Mouse (Mus musculus): ENCODE measurements at regions not wholly inside any gene's neighbourhood (a gene's known extent, or its start where the extent isn't known, plus 50 kb on each side); places are given as distances from the start of the nearest gene placed in this dataset.

GRCm38 (mm10) chr1:77930661-77931060 lies 266.3 kb downstream of the Pax3 start:
- H3K4me3 ChIP-seq, result no peak overlapping the region
- H3K27ac ChIP-seq, result no peak overlapping the region
- H3K4me2 ChIP-seq, result no peak overlapping the region
- H3K9me3 ChIP-seq, result no peaks in the 10 kb centered on the region
- no peaks in the 10 kb centered on the region for H3K4me1 ChIP-seq
- H3K36me3 ChIP-seq, result no peaks in the 10 kb centered on the region
- 85% methylated on average over 6 of the region's 6 CpGs for WGBS
- no peaks in the 10 kb centered on the region for H3K27me3 ChIP-seq
- no peak overlapping the region for H3K9ac ChIP-seq
- no peak for ATAC-seq (ENCODE audit: insufficient number of reproducible peaks, low FRiP score, low TSS enrichment, low read depth)

GRCm38 (mm10) chr1:77929552-77929951 lies 267.4 kb downstream of the Pax3 start:
- ATAC-seq (ENCODE audit: insufficient number of reproducible peaks, low FRiP score, low TSS enrichment, low read depth), result no peak
- Histone ChIP-seq H3K9me3 (no peaks in the 10 kb centered on the region), H3K9ac (no peak overlapping the region), H3K4me3 (no peak overlapping the region), H3K4me1 (no peaks in the 10 kb centered on the region), H3K4me2 (no peak overlapping the region), H3K36me3 (no peaks in the 10 kb centered on the region), H3K27ac (no peak overlapping the region), H3K27me3 (no peaks in the 10 kb centered on the region)
- 17% methylated on average over 8 of the region's 8 CpGs for WGBS

GRCm38 (mm10) chr1:77926146-77926545 lies 270.8 kb downstream of the Pax3 start:
- WGBS, result 72% methylated on average over 3 of the region's 3 CpGs
- no peak for ATAC-seq (ENCODE audit: insufficient number of reproducible peaks, low FRiP score, low TSS enrichment, low read depth)
- Histone ChIP-seq H3K27ac (no peak overlapping the region), H3K9me3 (no peaks in the 10 kb centered on the region), H3K4me1 (no peaks in the 10 kb centered on the region), H3K36me3 (no peaks in the 10 kb centered on the region), H3K4me2 (no peak overlapping the region), H3K27me3 (no peaks in the 10 kb centered on the region), H3K9ac (no peak overlapping the region), H3K4me3 (no peak overlapping the region)

GRCm38 (mm10) chr1:77896226-77896625 lies 300.7 kb downstream of the Pax3 start:
- Histone ChIP-seq H3K27me3 (no peaks in the 10 kb centered on the region), H3K27ac (no peak overlapping the region), H3K4me1 (no peaks in the 10 kb centered on the region), H3K9me3 (no peaks in the 10 kb centered on the region), H3K9ac (no peak overlapping the region), H3K36me3 (no peaks in the 10 kb centered on the region), H3K4me2 (no peak overlapping the region), H3K4me3 (no peak overlapping the region)
- ATAC-seq (ENCODE audit: insufficient number of reproducible peaks, low FRiP score, low TSS enrichment, low read depth), result no peak
- 43% methylated on average over 5 of the region's 5 CpGs for WGBS

GRCm38 (mm10) chr1:77879026-77879425 lies 317.9 kb downstream of the Pax3 start:
- no peak for ATAC-seq (ENCODE audit: insufficient number of reproducible peaks, low FRiP score, low TSS enrichment, low read depth)
- H3K27ac ChIP-seq, result no peak overlapping the region
- H3K4me2 ChIP-seq, result no peak overlapping the region
- H3K27me3 ChIP-seq, result no peaks in the 10 kb centered on the region
- no peaks in the 10 kb centered on the region for H3K4me1 ChIP-seq
- H3K9ac ChIP-seq, result no peak overlapping the region
- no peak overlapping the region for H3K4me3 ChIP-seq
- H3K9me3 ChIP-seq, result no peaks in the 10 kb centered on the region
- no peaks in the 10 kb centered on the region for H3K36me3 ChIP-seq

GRCm38 (mm10) chr1:77870125-77870524 lies 326.8 kb downstream of the Pax3 start:
- no peak overlapping the region for H3K27ac ChIP-seq
- no peaks in the 10 kb centered on the region for H3K27me3 ChIP-seq
- H3K4me1 ChIP-seq, result no peaks in the 10 kb centered on the region
- no peak overlapping the region for H3K9ac ChIP-seq
- no peaks in the 10 kb centered on the region for H3K36me3 ChIP-seq
- no peak overlapping the region for H3K4me2 ChIP-seq
- ATAC-seq (ENCODE audit: insufficient number of reproducible peaks, low FRiP score, low TSS enrichment, low read depth), result no peak
- 44% methylated on average over 2 of the region's 2 CpGs for WGBS
- H3K9me3 ChIP-seq, result no peaks in the 10 kb centered on the region
- no peak overlapping the region for H3K4me3 ChIP-seq

- no peak for ATAC-seq (ENCODE audit: insufficient number of reproducible peaks, low FRiP score, low TSS enrichment, low read depth)
- Histone ChIP-seq H3K27ac (no peak overlapping the region), H3K9me3 (no peaks in the 10 kb centered on the region), H3K4me2 (no peak overlapping the region), H3K36me3 (no peaks in the 10 kb centered on the region), H3K4me1 (no peaks in the 10 kb centered on the region), H3K9ac (no peak overlapping the region), H3K4me3 (no peak overlapping the region), H3K27me3 (no peaks in the 10 kb centered on the region)
- WGBS, result 60% methylated on average over 1 of the region's 1 CpGs
Observed at GRCm38 (mm10) chr1:77869174-77869573, 327.8 kb downstream of the Pax3 start.

- Histone ChIP-seq H3K9me3 (no peaks in the 10 kb centered on the region), H3K27me3 (no peaks in the 10 kb centered on the region), H3K27ac (no peak overlapping the region), H3K36me3 (no peaks in the 10 kb centered on the region), H3K4me2 (no peak overlapping the region), H3K9ac (no peak overlapping the region), H3K4me3 (no peak overlapping the region), H3K4me1 (no peaks in the 10 kb centered on the region)
- WGBS, result 88% methylated on average over 9 of the region's 9 CpGs
- no peak for ATAC-seq (ENCODE audit: insufficient number of reproducible peaks, low FRiP score, low TSS enrichment, low read depth)
Observed at GRCm38 (mm10) chr1:77859931-77860330, 337.0 kb downstream of the Pax3 start.

GRCm38 (mm10) chr1:77854366-77854765 lies 339.5 kb upstream of the Epha4 start:
- 80% methylated on average over 1 of the region's 1 CpGs for WGBS
- Histone ChIP-seq H3K36me3 (no peaks in the 10 kb centered on the region), H3K4me1 (no peaks in the 10 kb centered on the region), H3K27me3 (no peaks in the 10 kb centered on the region), H3K4me2 (no peak overlapping the region), H3K27ac (no peak overlapping the region), H3K9me3 (no peaks in the 10 kb centered on the region), H3K4me3 (no peak overlapping the region), H3K9ac (no peak overlapping the region)
- no peak for ATAC-seq (ENCODE audit: insufficient number of reproducible peaks, low FRiP score, low TSS enrichment, low read depth)

- no peaks in the 10 kb centered on the region for H3K9me3 ChIP-seq
- H3K4me3 ChIP-seq, result no peak overlapping the region
- no peak for ATAC-seq (ENCODE audit: insufficient number of reproducible peaks, low FRiP score, low TSS enrichment, low read depth)
- no peak overlapping the region for H3K4me2 ChIP-seq
- 71% methylated on average over 9 of the region's 9 CpGs for WGBS
- no peak overlapping the region for H3K9ac ChIP-seq
- no peaks in the 10 kb centered on the region for H3K27me3 ChIP-seq
- H3K4me1 ChIP-seq, result 0 out of 2 replicates have a peak, but pooled peaks cover 4% of the 10 kb centered on the region
- no peak overlapping the region for H3K27ac ChIP-seq
- H3K36me3 ChIP-seq, result no peaks in the 10 kb centered on the region
Observed at GRCm38 (mm10) chr1:77847766-77848615, 333.1 kb upstream of the Epha4 start.

- Histone ChIP-seq H3K36me3 (no peaks in the 10 kb centered on the region), H3K27me3 (no peaks in the 10 kb centered on the region), H3K9me3 (no peaks in the 10 kb centered on the region), H3K4me3 (no peak overlapping the region), H3K4me2 (no peak overlapping the region), H3K27ac (no peak overlapping the region), H3K9ac (no peak overlapping the region), H3K4me1 (0 out of 2 replicates have a peak, but pooled peaks cover 4% of the 10 kb centered on the region)
- ATAC-seq (ENCODE audit: insufficient number of reproducible peaks, low FRiP score, low TSS enrichment, low read depth), result no peak
- WGBS, result 63% methylated on average over 12 of the region's 12 CpGs
Observed at GRCm38 (mm10) chr1:77846039-77846727, 331.3 kb upstream of the Epha4 start.

GRCm38 (mm10) chr1:77840672-77841071 lies 325.8 kb upstream of the Epha4 start:
- H3K36me3 ChIP-seq, result no peaks in the 10 kb centered on the region
- H3K4me3 ChIP-seq, result no peak overlapping the region
- no peaks in the 10 kb centered on the region for H3K27me3 ChIP-seq
- no peak overlapping the region for H3K27ac ChIP-seq
- no peaks in the 10 kb centered on the region for H3K4me1 ChIP-seq
- WGBS, result 48% methylated on average over 9 of the region's 9 CpGs
- ATAC-seq (ENCODE audit: insufficient number of reproducible peaks, low FRiP score, low TSS enrichment, low read depth), result no peak
- H3K4me2 ChIP-seq, result no peak overlapping the region
- H3K9ac ChIP-seq, result no peak overlapping the region
- H3K9me3 ChIP-seq, result no peaks in the 10 kb centered on the region

Data from limb, embryonic 15.5 days (tissue).